Mouse (Mus musculus): ENCODE results near the gene Ap5b1. TPM values are rescaled to one million over a fixed set of nuclear protein-coding genes. Genes with fewer than 3 reads are reported as not detected.

The Ap5b1 gene
- polyA plus RNA-seq, 1 experiment from 2014 or later: 3.2 TPM

GRCm38 (mm10) chr19:5614953-5615352 is 47.1 kb downstream of the Ap5b1 start:
- H3K4me3 ChIP-seq: no peak overlapping the region
- no peak for ATAC-seq (ENCODE audit: insufficient number of reproducible peaks, insufficient read depth, low FRiP score, low TSS enrichment)
- no peaks in the 10 kb centered on the region for H3K9me3 ChIP-seq
- H3K4me2 ChIP-seq (replicated peaks): no peak overlapping the region
- H3K27ac ChIP-seq: no peak overlapping the region
- 0 out of 2 replicates have a peak, but pooled peaks cover 4% of the 10 kb centered on the region for H3K27me3 ChIP-seq
- H3K9ac ChIP-seq: no peak overlapping the region
- H3K4me1 ChIP-seq: peaks cover 5% of the 10 kb centered on the region
- H3K36me3 ChIP-seq: no peaks in the 10 kb centered on the region
- WGBS: 64% methylated on average over 2 of the region's 2 CpGs

- Histone ChIP-seq H3K4me1 (no peaks in the 10 kb centered on the region), H3K4me2 (replicated peaks) (no peak overlapping the region), H3K4me3 (no peak overlapping the region), H3K36me3 (no peaks in the 10 kb centered on the region), H3K9ac (no peak overlapping the region), H3K27me3 (0 out of 2 replicates have a peak, but pooled peaks cover 4% of the 10 kb centered on the region), H3K27ac (no peak overlapping the region), H3K9me3 (no peaks in the 10 kb centered on the region)
- no peak for ATAC-seq (ENCODE audit: insufficient number of reproducible peaks, insufficient read depth, low FRiP score, low TSS enrichment)
- 87% methylated on average over 4 of the region's 4 CpGs for whole genome bisulfite sequencing
Observed at GRCm38 (mm10) chr19:5620007-5620406, 52.2 kb downstream of the Ap5b1 start.

Other genes with a start within 250 kb of the Ap5b1 start
- not detected in 2 replicates for gene Catsper1, start 232.3 kb upstream of the Ap5b1 start, polyA plus RNA-seq (2016; fragmentation: Nextera tagmentation; extraction: Ambion mirVana)
- gene Cst6, start 218.5 kb upstream of the Ap5b1 start, polyA plus RNA-seq (2016; fragmentation: Nextera tagmentation; extraction: Ambion mirVana): 0.52 and 1.3 TPM in 2 replicates
- gene Eif1ad, start 201.3 kb upstream of the Ap5b1 start, polyA plus RNA-seq (2016; fragmentation: Nextera tagmentation; extraction: Ambion mirVana): 63.5 and 66.8 TPM in 2 replicates
- 384 and 411 TPM in 2 replicates for gene Banf1, start 200.9 kb upstream of the Ap5b1 start, polyA plus RNA-seq (2016; fragmentation: Nextera tagmentation; extraction: Ambion mirVana)
- 98.9 and 107 TPM in 2 replicates for gene Sart1, start 179.3 kb upstream of the Ap5b1 start, polyA plus RNA-seq (2016; fragmentation: Nextera tagmentation; extraction: Ambion mirVana)
- 0.45 and 0.55 TPM in 2 replicates for gene Tsga10ip, start 165.5 kb upstream of the Ap5b1 start, polyA plus RNA-seq (2016; fragmentation: Nextera tagmentation; extraction: Ambion mirVana)
- 303 and 323 TPM in 2 replicates for gene Drap1, start 143.0 kb upstream of the Ap5b1 start, polyA plus RNA-seq (2016; fragmentation: Nextera tagmentation; extraction: Ambion mirVana)
- 67.2 and 67.9 TPM in 2 replicates for gene AI837181, start 142.9 kb upstream of the Ap5b1 start, polyA plus RNA-seq (2016; fragmentation: Nextera tagmentation; extraction: Ambion mirVana)
- gene Fosl1, start 120.5 kb upstream of the Ap5b1 start, polyA plus RNA-seq (2016; fragmentation: Nextera tagmentation; extraction: Ambion mirVana): not detected in 2 replicates
- gene Ccdc85b, start 110.1 kb upstream of the Ap5b1 start, polyA plus RNA-seq (2016; fragmentation: Nextera tagmentation; extraction: Ambion mirVana): 10.8 and 11.0 TPM in 2 replicates
- gene Fibp, start 107.4 kb upstream of the Ap5b1 start, polyA plus RNA-seq (2016; fragmentation: Nextera tagmentation; extraction: Ambion mirVana): 146 and 150 TPM in 2 replicates
- 1.9 and 2.1 TPM in 2 replicates for gene Ctsw, start 99.5 kb upstream of the Ap5b1 start, polyA plus RNA-seq (2016; fragmentation: Nextera tagmentation; extraction: Ambion mirVana)
- 145 TPM in 2 replicates for gene Efemp2, start 94.1 kb upstream of the Ap5b1 start, polyA plus RNA-seq (2016; fragmentation: Nextera tagmentation; extraction: Ambion mirVana)
- gene Mus81, start 79.6 kb upstream of the Ap5b1 start, polyA plus RNA-seq (2016; fragmentation: Nextera tagmentation; extraction: Ambion mirVana): 44.1 and 46.6 TPM in 2 replicates
- gene Cfl1, start 77.6 kb upstream of the Ap5b1 start, polyA plus RNA-seq (2016; fragmentation: Nextera tagmentation; extraction: Ambion mirVana): 2,582 and 2,586 TPM in 2 replicates
- 0.15 TPM in 1 of 2 replicates, not detected in the other for gene 1700020D05Rik, start 64.2 kb upstream of the Ap5b1 start, polyA plus RNA-seq (2016; fragmentation: Nextera tagmentation; extraction: Ambion mirVana)
- gene Snx32, start 57.5 kb upstream of the Ap5b1 start, polyA plus RNA-seq (2016; fragmentation: Nextera tagmentation; extraction: Ambion mirVana): 11.9 and 15.2 TPM in 2 replicates
- gene Ovol1, start 7.4 kb upstream of the Ap5b1 start, polyA plus RNA-seq (2016; fragmentation: Nextera tagmentation; extraction: Ambion mirVana): 1.3 and 1.6 TPM in 2 replicates
- gene Rnaseh2c, start 33.8 kb downstream of the Ap5b1 start, polyA plus RNA-seq (2016; fragmentation: Nextera tagmentation; extraction: Ambion mirVana): 148 and 158 TPM in 2 replicates
- gene Kat5, start 42.2 kb downstream of the Ap5b1 start, polyA plus RNA-seq (2016; fragmentation: Nextera tagmentation; extraction: Ambion mirVana): 61.3 and 63.7 TPM in 2 replicates
- 46.5 and 49.3 TPM in 2 replicates for gene Rela, start 69.5 kb downstream of the Ap5b1 start, polyA plus RNA-seq (2016; fragmentation: Nextera tagmentation; extraction: Ambion mirVana)
- gene Sipa1, start 95.7 kb downstream of the Ap5b1 start, polyA plus RNA-seq (2016; fragmentation: Nextera tagmentation; extraction: Ambion mirVana): 27.0 and 28.7 TPM in 2 replicates
- gene Map3k11, start 120.7 kb downstream of the Ap5b1 start, polyA plus RNA-seq (2016; fragmentation: Nextera tagmentation; extraction: Ambion mirVana): 24.7 and 26.0 TPM in 2 replicates
- 33.1 and 37.9 TPM in 2 replicates for gene Pcnx3, start 120.9 kb downstream of the Ap5b1 start, polyA plus RNA-seq (2016; fragmentation: Nextera tagmentation; extraction: Ambion mirVana)
- gene Kcnk7, start 136.3 kb downstream of the Ap5b1 start, polyA plus RNA-seq (2016; fragmentation: Nextera tagmentation; extraction: Ambion mirVana): 0.24 TPM in 1 of 2 replicates, not detected in the other
- gene Ehbp1l1, start 158.3 kb downstream of the Ap5b1 start, polyA plus RNA-seq (2016; fragmentation: Nextera tagmentation; extraction: Ambion mirVana): 14.4 TPM in 2 replicates
- gene Fam89b, start 161.6 kb downstream of the Ap5b1 start, polyA plus RNA-seq (2016; fragmentation: Nextera tagmentation; extraction: Ambion mirVana): 143 and 150 TPM in 2 replicates
- 25.3 and 27.0 TPM in 2 replicates for gene Ltbp3, start 172.9 kb downstream of the Ap5b1 start, polyA plus RNA-seq (2016; fragmentation: Nextera tagmentation; extraction: Ambion mirVana)
- gene Scyl1, start 203.4 kb downstream of the Ap5b1 start, polyA plus RNA-seq (2016; fragmentation: Nextera tagmentation; extraction: Ambion mirVana): 78.8 and 80.0 TPM in 2 replicates